ENCODE assay signal across 22 mouse cellular contexts in the genomic region with DNA sequence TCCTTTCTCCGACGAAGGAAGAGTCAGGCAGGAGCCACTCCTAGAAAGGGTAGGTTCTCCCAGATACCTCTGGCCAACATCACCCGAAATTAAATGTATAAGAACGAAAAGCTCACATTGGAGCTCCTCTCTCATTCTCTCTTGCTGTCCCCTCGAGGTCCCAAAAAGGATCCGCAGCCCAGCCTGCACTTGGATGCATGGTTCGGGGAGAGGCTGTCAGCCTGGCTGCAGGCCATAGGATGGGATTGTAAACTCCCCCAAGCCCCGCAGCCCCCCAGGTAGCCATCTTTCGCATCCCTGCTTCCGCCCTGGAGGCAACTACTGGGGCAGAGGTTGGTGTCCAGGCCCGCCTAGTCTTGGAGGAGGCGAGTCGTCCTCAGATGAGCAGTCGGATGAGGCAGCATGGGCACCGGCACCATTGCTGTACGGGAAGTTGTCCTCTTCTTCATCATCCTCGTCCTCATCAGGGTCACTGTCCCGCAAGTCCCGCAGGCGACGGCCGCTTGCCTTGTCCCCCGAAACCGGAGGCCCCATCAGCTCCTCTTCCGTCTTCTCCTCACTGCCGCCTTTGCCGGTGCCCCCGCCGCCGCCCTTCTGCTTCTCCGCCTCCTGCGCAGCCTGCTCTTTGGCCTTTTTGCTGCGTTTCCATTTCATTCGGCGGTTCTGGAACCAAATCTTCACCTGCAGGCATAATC. TPM values are rescaled to one million over a fixed set of nuclear protein-coding genes. Genes with fewer than 3 reads are reported as not detected.
DNase-seq lines count a peak whose midpoint lies in the region; ATAC-seq lines count a peak whose summit lies in the region.
"Had no signal": no experiment of that assay in that cellular context is flagged by ENCODE, and none has a peak within 500 bp of the region (broad histone marks: within the 10 kb centered on the region; RNA-seq: fewer than 3 reads in every experiment).

No protein-coding gene starts in this region.

- under 1% methylated on average over 35 of the region's 35 CpGs for whole genome bisulfite sequencing in embryonic facial prominence, embryonic 13.5 days
- 4% methylated on average over 35 of the region's 35 CpGs for WGBS in stomach, embryonic 14.5 days

- H3K4me1 ChIP-seq in megakaryocyte, embryonic 14.5 days = peaks cover 38% of the 10 kb centered on the region
- peaks cover 15% of the 10 kb centered on the region for H3K4me1 ChIP-seq in embryonic facial prominence, embryonic 13.5 days
- H3K4me1 ChIP-seq in stomach, embryonic 14.5 days (ENCODE audit: control insufficient read depth, insufficient read depth, low read length) = no peaks in the 10 kb centered on the region; the same call in 1 of the 2 replicates

- H3K36me3 ChIP-seq in megakaryocyte, embryonic 14.5 days (replicated peaks; ENCODE audit: low read length) = no peaks in the 10 kb centered on the region
- H3K36me3 ChIP-seq in embryonic facial prominence, embryonic 13.5 days = no peaks in the 10 kb centered on the region
- no peaks in the 10 kb centered on the region for H3K36me3 ChIP-seq in stomach, embryonic 14.5 days (ENCODE audit: control insufficient read depth, insufficient read depth, low read length)
- H3K36me3 ChIP-seq: intestine, embryonic 15.5 days had no signal

- H3K27ac ChIP-seq in embryonic facial prominence, embryonic 13.5 days = no peak overlapping the region
- H3K27ac ChIP-seq in stomach, embryonic 14.5 days (ENCODE audit: low read length) = no peak overlapping the region
- H3K27ac ChIP-seq: heart, adult 2 months; intestine, embryonic 15.5 days; layer of hippocampus, adult 2 months; left cerebral cortex, adult 2 months; macrophage had no signal

- H3K4me3 ChIP-seq in megakaryocyte, embryonic 14.5 days (replicated peaks) = peak overlapping the region; percentile 40
- 0 out of 2 replicates have a peak overlapping the region, but pooled peaks have one; percentile 1 for H3K4me3 ChIP-seq in embryonic facial prominence, embryonic 13.5 days
- peak overlapping the region; percentile 49 for H3K4me3 ChIP-seq in stomach, embryonic 14.5 days (ENCODE audit: low read depth, low read length)
- H3K4me3 ChIP-seq: heart, adult 2 months; intestine, embryonic 15.5 days; layer of hippocampus, adult 2 months; left cerebral cortex, adult 2 months had no signal

- H3K9ac ChIP-seq in embryonic facial prominence, embryonic 13.5 days = no peak overlapping the region
- H3K9ac ChIP-seq in stomach, embryonic 14.5 days (replicated peaks; ENCODE audit: low read depth, low read length) = 0 out of 2 replicates have a peak overlapping the region, but pooled peaks have one; percentile 6
- H3K9ac ChIP-seq: intestine, embryonic 15.5 days had no signal

- H3K4me2 ChIP-seq in embryonic facial prominence, embryonic 13.5 days = no peak overlapping the region
- peak overlapping the region; percentile 32 for H3K4me2 ChIP-seq in stomach, embryonic 14.5 days (replicated peaks; ENCODE audit: low read depth, low read length)
- H3K4me2 ChIP-seq: intestine, embryonic 15.5 days had no signal

- H3K9me3 ChIP-seq in megakaryocyte, embryonic 14.5 days = no peaks in the 10 kb centered on the region
- no peaks in the 10 kb centered on the region for H3K9me3 ChIP-seq in embryonic facial prominence, embryonic 13.5 days
- H3K9me3 ChIP-seq in stomach, embryonic 14.5 days (ENCODE audit: control insufficient read depth, low read depth, low read length) = no peaks in the 10 kb centered on the region
- H3K9me3 ChIP-seq: intestine, embryonic 15.5 days had no signal

- peaks cover 98% of the 10 kb centered on the region for H3K27me3 ChIP-seq in megakaryocyte, embryonic 14.5 days (replicated peaks)
- H3K27me3 ChIP-seq in embryonic facial prominence, embryonic 13.5 days = peaks cover 100% of the 10 kb centered on the region
- H3K27me3 ChIP-seq in stomach, embryonic 14.5 days (ENCODE audit: control insufficient read depth, insufficient read depth, low read length) = peaks cover 52% of the 10 kb centered on the region
- H3K27me3 ChIP-seq: CH12.LX had no signal

- DNase-seq in embryo, embryonic 10.5 days (ENCODE audit: low spot score) = peak; percentile 40
- no peak for DNase-seq in embryo, embryonic 10 days (ENCODE audit: low spot score)
- DNase-seq in cerebellum, adult 9-11 months = no peak
- DNase-seq in urinary bladder, adult 18-20 months (ENCODE audit: low spot score in 2 of 2) = no peak
- DNase-seq: cerebellum, postnatal 36 days; gastrocnemius, postnatal 10 days; heart, adult 2 months; heart, postnatal 4 days; right cerebral cortex, postnatal 14 days had no signal

- ATAC-seq in megakaryocyte, adult 5-6 weeks (ENCODE audit: poor library complexity, severe bottlenecking) = no peak
- no peak for ATAC-seq in embryonic facial prominence, embryonic 13.5 days (ENCODE audit: insufficient number of reproducible peaks, insufficient read depth, low FRiP score, low TSS enrichment, low read depth)
- no peak for ATAC-seq in stomach, embryonic 14.5 days (ENCODE audit: insufficient number of reproducible peaks, insufficient read depth, low FRiP score, low read depth)
- ATAC-seq: intestine, embryonic 15.5 days; Patski had no signal

RNA-seq across cellular contexts. Expression of a gene that starts 4.6 kb away (rescaled TPM):
- not detected in 2 replicates for polyA plus RNA-seq in megakaryocyte, embryonic 14.5 days (2012; ENCODE audit: insufficient read depth, low replicate concordance)
- total RNA-seq in megakaryocyte, adult 5-6 weeks (2015) = not detected in 2 replicates
- not detected in 2 replicates for total RNA-seq in megakaryocyte, adult 5-6 weeks (2017)
- polyA plus RNA-seq in embryonic facial prominence, embryonic 13.5 days (2015; fragmentation: Nextera tagmentation; extraction: Ambion mirVana) = not detected in 2 replicates
- 3.0 and 4.8 TPM in 2 replicates for polyA plus RNA-seq in stomach, embryonic 14.5 days (2014; fragmentation: Nextera tagmentation; extraction: Ambion mirVana)
- total RNA-seq: gastrocnemius, postnatal 10 days; heart, adult 2 months; heart, postnatal 4 days; layer of hippocampus, adult 2 months; left cerebral cortex, adult 2 months; monocyte, adult 5-6 weeks had no signal
- polyA plus RNA-seq: heart, adult 2 months; kidney, embryonic 16.5 days; liver, embryonic 16.5 days; macrophage; Patski had no signal

RNA-seq across cellular contexts. Expression of a gene that starts 39.2 kb away (rescaled TPM):
- polyA plus RNA-seq in megakaryocyte, embryonic 14.5 days (2012; ENCODE audit: insufficient read depth, low replicate concordance) = 3.1 and 3.7 TPM in 2 replicates
- 6.8 and 18.6 TPM in 2 replicates for total RNA-seq in megakaryocyte, adult 5-6 weeks (2015)
- 7.0 and 7.8 TPM in 2 replicates for total RNA-seq in megakaryocyte, adult 5-6 weeks (2017)
- 27.9 and 28.0 TPM in 2 replicates for polyA plus RNA-seq in embryonic facial prominence, embryonic 13.5 days (2015; fragmentation: Nextera tagmentation; extraction: Ambion mirVana)
- polyA plus RNA-seq in stomach, embryonic 14.5 days (2014; fragmentation: Nextera tagmentation; extraction: Ambion mirVana) = 19.0 and 23.4 TPM in 2 replicates
